Mouse (Mus musculus): ENCODE data around the gene Tmem129. TPM values are rescaled to one million over a fixed set of nuclear protein-coding genes. Genes with fewer than 3 reads are reported as not detected.

Tmem129 gene
- total RNA-seq (2015) (14.4 and 16.5 TPM in 2 replicates), total RNA-seq (2017) (14.4 and 15.0 TPM in 2 replicates)

- peak; percentile 85 for ATAC-seq (ENCODE audit: poor library complexity, severe bottlenecking)
Measured at GRCm38 (mm10) chr5:33657787-33658663, at the start of gene Tmem129, which contains the start of gene Tacc3. TSS of gene Tmem129 (minus strand) at chr5:33658416. TSS of gene Tacc3 (plus strand) at chr5:33658128.

DNA sequence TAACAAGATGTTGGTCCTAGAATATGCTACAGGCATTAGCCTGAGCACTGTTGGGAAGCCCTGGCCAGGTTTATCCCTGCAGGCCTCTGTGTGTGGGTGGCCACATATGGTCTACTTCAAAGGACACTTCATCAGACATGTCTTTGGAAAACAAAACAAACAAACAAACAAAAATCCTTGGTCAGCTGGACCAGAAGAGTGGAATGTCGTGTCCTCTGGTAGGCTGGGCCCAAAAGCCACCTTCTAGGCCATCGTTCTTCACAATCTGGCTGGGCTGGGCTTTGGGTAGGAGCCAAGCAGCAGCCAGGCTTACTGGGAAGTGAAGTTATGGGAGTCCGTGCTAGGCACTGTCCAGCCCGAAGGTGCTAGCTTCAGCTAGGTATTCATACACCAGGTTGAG is 48.9 kb upstream of the Tmem129 start:
- ATAC-seq (ENCODE audit: poor library complexity, severe bottlenecking), result no peak

DNA sequence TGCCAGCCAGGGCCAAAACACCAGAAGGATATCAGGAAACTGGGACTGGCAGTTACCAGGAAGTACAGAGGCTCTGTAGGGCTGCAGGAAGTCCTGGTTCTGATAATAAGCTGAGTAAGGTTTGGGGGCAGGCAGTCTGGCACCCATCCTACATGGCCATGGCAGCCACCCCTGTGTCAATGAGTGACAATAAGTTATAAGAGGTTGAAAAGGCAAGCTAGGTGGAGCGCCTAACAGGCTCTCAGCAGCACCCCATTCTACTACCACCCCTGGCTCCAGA is 48.1 kb upstream of the Tmem129 start:
- no peak for ATAC-seq (ENCODE audit: poor library complexity, severe bottlenecking)

- ATAC-seq (ENCODE audit: poor library complexity, severe bottlenecking), result no peak
Measured at GRCm38 (mm10) chr5:33705612-33706349, 47.6 kb upstream of the Tmem129 start.

GRCm38 (mm10) chr5:33704945-33705611 is 46.9 kb upstream of the Tmem129 start:
- ATAC-seq (ENCODE audit: poor library complexity, severe bottlenecking), result no peak

GRCm38 (mm10) chr5:33703999-33704398 is 45.8 kb upstream of the Tmem129 start:
- no peak for ATAC-seq (ENCODE audit: poor library complexity, severe bottlenecking)

- no peak for ATAC-seq (ENCODE audit: poor library complexity, severe bottlenecking)
Measured at GRCm38 (mm10) chr5:33701832-33702231, 43.6 kb upstream of the Tmem129 start.

DNA sequence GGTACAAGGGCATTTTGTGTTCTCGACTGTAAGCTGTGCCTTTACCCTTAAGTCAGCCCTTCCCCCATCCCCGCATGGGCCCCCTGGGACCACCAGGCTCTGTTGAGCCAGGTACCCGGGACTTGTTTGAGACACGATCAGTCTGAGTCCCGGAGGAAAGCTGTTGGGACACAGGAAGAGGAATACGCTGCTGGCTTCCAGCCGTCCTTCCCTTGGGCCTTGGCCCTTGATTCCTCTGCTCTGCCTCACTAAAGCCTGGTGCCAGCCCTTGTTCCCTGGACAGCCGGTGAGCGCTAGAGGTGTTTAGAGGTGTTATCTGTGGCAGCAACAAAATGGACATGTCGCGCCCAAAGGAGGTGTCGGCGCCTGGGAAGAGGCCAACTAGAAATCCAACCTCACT is 41.8 kb upstream of the Tmem129 start:
- no peak for ATAC-seq (ENCODE audit: poor library complexity, severe bottlenecking)

DNA sequence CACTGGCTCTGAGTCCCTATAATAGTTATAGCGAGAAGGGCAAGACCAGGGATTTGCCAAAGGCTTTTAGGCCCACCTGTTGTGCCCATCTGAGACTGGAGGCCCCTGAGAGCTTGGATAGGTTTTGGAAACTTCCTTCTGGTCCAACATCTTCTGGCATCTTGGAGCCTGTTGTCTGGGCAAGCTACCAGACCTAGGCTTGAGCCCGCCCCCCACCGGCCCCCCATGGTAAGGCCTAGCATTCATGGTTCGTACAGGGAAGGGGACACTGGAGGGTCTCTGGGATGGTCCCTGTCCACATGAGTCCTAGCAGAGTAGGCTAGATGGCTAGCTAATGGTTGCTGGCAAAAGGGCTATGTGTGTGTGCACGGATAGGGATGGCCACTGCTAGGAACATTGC is 40.5 kb upstream of the Tmem129 start:
- no peak for ATAC-seq (ENCODE audit: poor library complexity, severe bottlenecking)

DNA sequence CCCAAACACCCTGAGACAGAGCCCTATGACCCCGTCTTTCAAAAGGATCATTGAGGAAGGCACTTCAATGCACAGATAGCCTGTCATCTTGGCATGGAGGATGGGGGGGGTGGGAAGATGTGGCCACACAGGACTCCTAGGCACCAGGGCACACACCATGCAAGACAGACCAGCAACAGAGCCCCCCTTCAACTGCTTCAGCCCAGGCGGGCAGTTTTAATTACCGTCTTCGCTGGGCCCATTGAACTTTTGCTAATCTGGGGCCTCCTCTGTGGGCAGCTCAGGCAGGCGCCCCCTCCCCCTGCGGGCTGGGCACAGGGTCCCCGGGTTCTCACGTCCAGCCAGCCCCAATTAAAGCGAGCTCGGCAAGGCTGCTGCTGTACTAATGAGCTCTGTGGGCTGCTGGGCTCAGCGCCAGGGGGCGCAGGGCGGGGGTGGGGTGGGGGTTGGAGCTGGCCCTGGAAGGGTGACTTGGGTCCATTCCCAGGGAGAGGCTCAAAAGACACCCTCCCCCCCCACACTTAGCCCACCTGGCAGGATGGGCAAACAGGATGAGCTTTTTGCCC is 39.8 kb upstream of the Tmem129 start:
- no peak for ATAC-seq (ENCODE audit: poor library complexity, severe bottlenecking)

GRCm38 (mm10) chr5:33697534-33697933 is 39.3 kb upstream of the Tmem129 start:
- no peak for ATAC-seq (ENCODE audit: poor library complexity, severe bottlenecking)

- no peak for ATAC-seq (ENCODE audit: poor library complexity, severe bottlenecking)
Measured at GRCm38 (mm10) chr5:33696430-33696829, 38.2 kb upstream of the Tmem129 start.

DNA sequence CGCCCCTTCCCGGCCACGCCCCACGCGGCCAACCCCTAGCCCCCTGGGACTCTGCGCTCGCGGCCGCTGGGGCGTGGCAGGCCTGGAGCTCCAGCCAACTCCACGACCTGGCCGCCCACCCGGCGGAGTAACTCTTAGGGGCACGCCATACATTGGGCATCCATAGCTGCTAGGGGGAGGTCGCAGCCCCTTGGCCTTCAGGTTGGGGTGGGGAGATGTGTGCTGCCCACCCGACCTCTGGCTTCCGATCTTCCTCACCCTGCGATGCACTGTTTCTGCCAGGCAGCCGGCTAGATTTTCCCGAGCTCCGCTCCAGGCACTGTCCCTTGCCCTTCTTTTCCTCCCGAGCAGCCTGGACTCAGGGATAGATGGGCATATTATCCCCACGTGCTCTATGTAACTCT is 37.5 kb upstream of the Tmem129 start:
- ATAC-seq (ENCODE audit: poor library complexity, severe bottlenecking), result no peak

DNA sequence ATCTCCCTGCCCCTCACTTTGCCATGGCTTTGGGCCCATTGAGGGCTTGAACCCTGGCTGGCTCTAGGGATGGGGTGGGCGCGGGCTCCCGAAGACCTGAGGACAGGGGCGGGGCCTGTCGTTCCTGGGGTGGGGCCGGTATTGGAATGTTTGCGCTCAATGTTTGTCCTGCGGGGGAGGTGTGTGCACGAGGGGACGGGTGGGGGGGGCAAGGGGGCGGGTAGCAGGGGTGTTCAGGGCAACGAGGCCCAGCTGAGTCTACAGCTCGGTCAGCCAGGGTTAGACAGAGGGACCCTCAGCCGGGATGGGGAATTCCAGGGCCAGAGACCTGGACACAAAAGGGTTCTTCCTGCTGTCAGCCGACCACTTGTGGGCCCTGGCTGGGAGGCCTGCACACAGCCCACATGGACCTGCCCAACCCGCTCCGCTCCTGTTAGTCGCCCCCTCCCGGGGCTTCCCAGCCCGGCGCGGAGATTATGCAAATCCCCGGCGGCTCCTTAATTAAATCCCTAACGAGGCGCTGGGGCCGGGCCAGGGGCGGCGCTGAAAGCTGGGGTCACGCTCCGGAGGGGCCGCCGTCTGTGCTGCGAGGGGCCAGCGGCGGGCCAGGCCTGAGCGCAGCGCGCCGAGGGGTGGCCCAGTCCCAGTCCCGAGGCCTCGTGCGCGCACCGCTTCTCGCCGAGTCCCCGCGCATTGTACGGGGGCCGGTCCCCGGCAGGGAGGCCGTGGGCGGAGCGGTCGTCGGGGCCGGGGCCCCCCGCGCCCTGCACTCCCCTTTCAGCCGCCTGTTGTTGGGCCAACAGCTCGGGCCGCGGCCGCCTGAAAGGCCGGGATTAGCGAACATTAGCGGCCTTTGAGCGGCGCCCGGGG is 36.9 kb upstream of the Tmem129 start:
- no peak for ATAC-seq (ENCODE audit: poor library complexity, severe bottlenecking)

DNA sequence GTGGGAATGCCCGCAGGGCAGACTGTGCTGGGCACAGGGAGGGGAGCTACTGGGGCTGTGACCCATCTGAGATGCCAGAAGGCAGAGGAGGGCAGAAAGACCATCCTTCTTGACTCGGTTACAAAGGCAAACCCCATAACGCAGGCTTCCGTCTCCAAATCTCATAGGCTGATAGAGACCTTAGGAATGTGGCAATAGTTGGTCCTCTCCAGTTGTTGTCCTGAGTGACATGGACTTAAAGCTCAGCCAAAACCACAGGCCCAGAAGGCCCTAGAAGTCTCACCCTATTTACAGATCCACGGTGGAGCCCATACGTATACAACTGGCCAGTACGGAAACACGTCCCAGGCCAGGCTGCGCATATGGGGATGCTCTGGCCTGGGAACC is 36.2 kb upstream of the Tmem129 start:
- no peak for ATAC-seq (ENCODE audit: poor library complexity, severe bottlenecking)

- ATAC-seq (ENCODE audit: poor library complexity, severe bottlenecking), result no peak
Measured at GRCm38 (mm10) chr5:33692393-33692792, 34.2 kb upstream of the Tmem129 start.

DNA sequence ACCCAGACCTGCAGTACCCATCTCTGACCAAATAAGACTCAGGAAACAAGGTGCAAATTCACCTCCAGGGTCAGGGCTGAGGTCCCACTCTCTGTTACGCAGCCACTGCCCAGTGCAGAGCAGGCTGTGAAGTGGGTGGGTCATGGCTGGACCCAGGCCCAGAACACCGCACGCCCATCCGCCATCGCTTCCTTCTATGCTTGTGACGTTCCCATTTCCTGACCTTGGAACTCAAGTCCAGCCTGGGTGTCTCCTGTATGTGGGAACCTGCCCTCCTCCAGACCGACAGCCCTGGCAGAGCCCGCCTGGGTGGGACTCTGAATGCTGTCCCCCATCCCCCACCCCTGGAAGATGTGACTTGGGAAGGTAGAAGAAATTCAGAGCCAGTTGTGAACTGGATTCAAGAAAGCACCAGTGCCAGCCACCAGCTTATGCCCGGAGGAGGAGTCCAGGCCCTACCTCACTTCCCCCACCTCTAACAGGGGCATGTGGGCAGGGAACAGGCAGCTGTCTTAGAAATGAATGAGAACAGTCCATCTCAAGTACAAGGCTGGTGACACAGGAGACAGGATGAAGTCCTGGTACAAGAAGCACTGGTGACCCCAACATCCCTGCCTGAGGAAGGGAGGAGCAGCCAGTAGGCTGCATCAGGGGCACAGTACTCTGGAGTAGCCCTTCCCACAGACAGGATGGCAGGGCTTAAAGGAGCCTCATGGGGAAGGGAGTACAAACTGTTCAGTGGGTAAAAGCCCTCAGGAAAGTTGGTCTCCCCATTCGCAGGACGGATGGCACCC is 31.8 kb upstream of the Tmem129 start:
- ATAC-seq (ENCODE audit: poor library complexity, severe bottlenecking), result no peak

DNA sequence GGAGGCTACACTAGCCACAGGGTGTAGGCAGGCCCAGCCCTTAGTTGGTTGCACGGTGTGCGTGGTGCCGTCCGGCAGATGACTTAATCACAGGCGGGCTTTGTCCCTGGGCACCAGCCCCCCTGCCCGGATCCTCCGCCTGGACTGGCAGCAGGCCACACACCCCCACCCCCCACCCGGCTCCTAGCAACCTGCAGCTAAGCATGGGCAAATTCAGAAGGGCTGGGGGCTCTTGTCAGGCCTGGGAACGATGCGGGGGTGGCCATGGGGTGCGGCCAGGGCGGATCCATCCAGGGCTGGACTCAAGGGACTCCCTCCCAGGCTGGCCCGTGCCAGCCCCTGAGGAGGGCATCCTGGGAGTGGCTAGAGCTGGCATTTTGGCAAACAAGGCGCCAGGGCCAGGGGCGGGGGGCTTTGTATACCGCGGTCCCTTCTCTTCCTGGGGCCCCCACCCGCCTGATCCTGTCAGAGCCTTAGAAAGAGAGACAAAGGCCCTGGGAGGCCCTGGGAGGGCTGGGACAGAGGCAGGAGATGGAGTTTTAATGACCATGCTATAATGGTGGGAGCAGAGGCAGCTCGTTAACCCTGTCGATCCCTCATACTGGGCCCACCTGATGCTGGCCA is 31.1 kb upstream of the Tmem129 start:
- ATAC-seq (ENCODE audit: poor library complexity, severe bottlenecking), result no peak
